Mouse (Mus musculus): ENCODE data around the gene Lactb. TPM values are rescaled to one million over a fixed set of nuclear protein-coding genes. Genes with fewer than 3 reads are reported as not detected.
"Not testable (repeated sequence)": the region's sequence is repeated elsewhere in the genome, so short reads cannot be mapped to it uniquely, and the experiment has no call there.

The Lactb gene
- polyA plus RNA-seq, 1 experiment from 2014 or later: 12.7 TPM

- Histone ChIP-seq H3K9ac (replicated peaks) (peak overlapping the region; percentile 88), H3K4me3 (replicated peaks) (peak overlapping the region; percentile 94), H3K4me2 (peak overlapping the region; percentile 84), H3K9me3 (replicated peaks) (no peaks in the 10 kb centered on the region), H3K27me3 (replicated peaks) (no peaks in the 10 kb centered on the region), H3K27ac (replicated peaks) (peak overlapping the region; percentile 95), H3K36me3 (no peaks in the 10 kb centered on the region), H3K4me1 (peaks cover 44% of the 10 kb centered on the region)
- WGBS: 3% methylated on average over 27 of the region's 27 CpGs
- ATAC-seq (ENCODE audit: low FRiP score): no peak
Measured at GRCm38 (mm10) chr9:66918672-66919330, 56.5 kb downstream of the Lactb start.

- Histone ChIP-seq H3K9me3 (replicated peaks) (no peaks in the 10 kb centered on the region), H3K4me3 (replicated peaks) (peak overlapping the region; percentile 94)
- WGBS: 72% methylated on average over 1 of the region's 1 CpGs
Measured at GRCm38 (mm10) chr9:66917892-66918255, 57.4 kb downstream of the Lactb start.

DNA sequence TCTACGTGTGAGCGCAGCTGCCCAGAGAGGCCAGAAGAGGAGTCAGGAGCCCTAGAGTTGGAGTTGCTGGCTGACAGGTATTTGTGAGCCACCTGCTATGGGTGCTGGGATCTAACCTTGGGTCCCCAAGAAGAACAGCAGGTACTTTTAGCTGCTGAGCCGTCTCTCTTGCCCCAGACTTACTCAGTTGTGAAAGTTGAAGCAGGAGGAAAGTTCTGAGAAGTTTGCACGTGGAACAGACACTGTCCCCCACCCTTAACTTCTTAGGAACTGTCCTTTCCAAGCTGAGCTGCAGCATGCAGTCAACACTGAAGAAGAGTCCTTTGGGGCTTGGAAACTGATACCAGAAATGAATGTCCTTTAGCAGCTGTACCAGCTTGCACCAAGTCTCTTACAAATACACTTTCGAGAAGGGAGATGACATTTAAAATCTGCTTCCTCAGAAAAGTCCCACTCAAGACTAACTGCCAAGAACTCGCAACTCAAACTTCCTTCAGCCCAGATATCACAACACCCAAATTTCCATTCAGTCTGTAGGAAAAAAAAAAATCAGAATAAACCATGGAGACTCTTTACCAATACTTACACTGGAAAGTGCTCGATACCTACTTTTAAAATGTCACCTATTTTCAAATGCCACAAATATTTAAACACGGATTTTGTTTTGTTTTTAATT lies 57.9 kb downstream of the Lactb start:
- 93% methylated on average over 8 of the region's 8 CpGs for whole genome bisulfite sequencing
- no peaks in the 10 kb centered on the region for H3K36me3 ChIP-seq
- no peaks in the 10 kb centered on the region for H3K9me3 ChIP-seq (replicated peaks)
- H3K27ac ChIP-seq (replicated peaks): no peak overlapping the region
- H3K9ac ChIP-seq (replicated peaks): no peak overlapping the region
- no peak for ATAC-seq (ENCODE audit: low FRiP score)
- H3K4me2 ChIP-seq: peak overlapping the region; percentile 84
- peaks cover 56% of the 10 kb centered on the region for H3K4me1 ChIP-seq
- no peaks in the 10 kb centered on the region for H3K27me3 ChIP-seq (replicated peaks)
- no peak overlapping the region for H3K4me3 ChIP-seq (replicated peaks)

More at GRCm38 (mm10) chr9:66917892-66918255, 57.4 kb downstream of the Lactb start:
- Histone ChIP-seq H3K27ac (replicated peaks) (no peak overlapping the region), H3K4me2 (peak overlapping the region; percentile 84), H3K9ac (replicated peaks) (0 out of 2 replicates have a peak overlapping the region, but pooled peaks have one; percentile 88), H3K27me3 (replicated peaks) (no peaks in the 10 kb centered on the region), H3K36me3 (no peaks in the 10 kb centered on the region), H3K4me1 (peaks cover 51% of the 10 kb centered on the region)
- ATAC-seq (ENCODE audit: low FRiP score): no peak

GRCm38 (mm10) chr9:66915869-66916785 lies 59.2 kb downstream of the Lactb start:
- H3K27me3 ChIP-seq (replicated peaks): no peaks in the 10 kb centered on the region
- H3K36me3 ChIP-seq: no peaks in the 10 kb centered on the region
- 86% methylated on average over 9 of the region's 9 CpGs for WGBS
- peaks cover 65% of the 10 kb centered on the region for H3K4me1 ChIP-seq
- no peak overlapping the region for H3K4me3 ChIP-seq (replicated peaks)
- ATAC-seq (ENCODE audit: low FRiP score): no peak
- H3K9me3 ChIP-seq (replicated peaks): no peaks in the 10 kb centered on the region
- no peak overlapping the region for H3K27ac ChIP-seq (replicated peaks)
- H3K4me2 ChIP-seq: no peak overlapping the region
- H3K9ac ChIP-seq (replicated peaks): no peak overlapping the region

- Histone ChIP-seq H3K4me1 (peaks cover 61% of the 10 kb centered on the region), H3K4me2 (no peak overlapping the region), H3K27ac (replicated peaks) (no peak overlapping the region), H3K9me3 (replicated peaks) (no peaks in the 10 kb centered on the region), H3K4me3 (replicated peaks) (no peak overlapping the region), H3K9ac (replicated peaks) (no peak overlapping the region), H3K27me3 (replicated peaks) (no peaks in the 10 kb centered on the region), H3K36me3 (no peaks in the 10 kb centered on the region)
- no peak for ATAC-seq (ENCODE audit: low FRiP score)
- WGBS: 86% methylated on average over 5 of the region's 5 CpGs
Measured at GRCm38 (mm10) chr9:66915401-66915800, 59.9 kb downstream of the Lactb start.

- peaks cover 66% of the 10 kb centered on the region for H3K4me1 ChIP-seq
- WGBS: 89% methylated on average over 3 of the region's 3 CpGs
- no peaks in the 10 kb centered on the region for H3K9me3 ChIP-seq (replicated peaks)
- no peaks in the 10 kb centered on the region for H3K36me3 ChIP-seq
- H3K4me3 ChIP-seq (replicated peaks): no peak overlapping the region
- H3K27ac ChIP-seq (replicated peaks): no peak overlapping the region
- H3K27me3 ChIP-seq (replicated peaks): no peaks in the 10 kb centered on the region
- ATAC-seq (ENCODE audit: low FRiP score): no peak
- no peak overlapping the region for H3K9ac ChIP-seq (replicated peaks)
- H3K4me2 ChIP-seq: no peak overlapping the region
Measured at GRCm38 (mm10) chr9:66914540-66914939, 60.7 kb downstream of the Lactb start.

DNA sequence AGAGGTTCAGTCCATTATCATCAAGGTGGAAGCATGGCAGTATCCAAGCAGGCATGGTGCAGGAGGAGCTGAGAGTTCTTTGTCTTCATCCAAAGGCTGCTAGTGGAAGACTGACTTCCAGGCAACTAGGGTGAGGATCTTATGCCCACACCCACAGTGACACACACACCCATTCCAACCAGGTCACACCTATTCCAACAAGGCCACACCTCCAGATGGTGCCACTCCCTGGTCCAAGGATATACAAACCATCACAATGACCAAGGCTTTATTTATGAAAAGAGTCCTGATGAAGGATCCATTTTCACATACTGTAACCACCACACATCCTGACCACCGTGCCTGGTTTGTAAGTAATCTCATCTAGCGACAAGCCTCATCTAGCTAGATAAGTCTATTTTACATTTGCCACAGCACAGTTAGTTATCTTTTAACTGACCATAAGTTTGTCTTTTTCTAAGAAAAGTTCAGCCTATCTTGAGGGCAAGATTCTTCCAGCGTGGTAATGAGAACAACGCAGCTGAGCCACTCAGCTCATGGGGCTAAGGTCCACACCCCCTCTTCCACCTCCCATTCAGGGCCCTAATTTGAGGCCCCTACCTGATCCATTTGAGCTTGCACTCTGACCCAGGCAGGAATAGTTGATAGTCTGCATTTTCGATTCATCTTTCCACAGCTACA lies 61.9 kb downstream of the Lactb start:
- 96% methylated on average over 5 of the region's 5 CpGs for WGBS
- H3K9me3 ChIP-seq (replicated peaks); H3K4me3 ChIP-seq (replicated peaks); H3K9ac ChIP-seq (replicated peaks); H3K36me3 ChIP-seq; H3K27me3 ChIP-seq (replicated peaks); ATAC-seq (ENCODE audit: low FRiP score); H3K4me2 ChIP-seq: not testable (repeated sequence)
- H3K4me1 ChIP-seq: peaks cover 61% of the 10 kb centered on the region
- H3K27ac ChIP-seq (replicated peaks): peak overlapping the region; percentile 56

DNA sequence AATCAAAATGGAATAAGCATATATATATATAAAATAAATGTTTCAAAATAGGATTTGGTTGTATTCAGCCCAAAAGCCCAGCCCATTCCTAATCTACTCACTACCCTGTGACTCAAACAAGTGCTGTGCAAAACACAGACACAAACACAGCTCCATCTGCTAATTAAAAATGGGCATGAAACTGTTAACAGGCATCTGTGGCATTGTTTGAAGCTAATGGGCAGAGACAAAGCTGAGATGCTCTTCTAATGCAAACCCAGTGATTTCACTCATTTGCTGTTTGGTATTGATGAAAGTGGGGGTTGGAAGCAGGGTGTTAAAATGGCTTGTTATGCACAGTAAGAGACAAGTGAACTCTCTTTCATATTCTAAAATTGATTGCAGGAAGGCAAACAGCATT lies 63.0 kb downstream of the Lactb start:
- H3K4me1 ChIP-seq: peaks cover 56% of the 10 kb centered on the region
- no peak overlapping the region for H3K9ac ChIP-seq (replicated peaks)
- no peak overlapping the region for H3K4me3 ChIP-seq (replicated peaks)
- H3K36me3 ChIP-seq: no peaks in the 10 kb centered on the region
- peak; percentile 46; the same call in 1 of the 2 replicates for ATAC-seq (ENCODE audit: low FRiP score)
- H3K27me3 ChIP-seq (replicated peaks): no peaks in the 10 kb centered on the region
- H3K4me2 ChIP-seq: no peak overlapping the region
- H3K9me3 ChIP-seq (replicated peaks): no peaks in the 10 kb centered on the region
- peak overlapping the region; percentile 56 for H3K27ac ChIP-seq (replicated peaks)

DNA sequence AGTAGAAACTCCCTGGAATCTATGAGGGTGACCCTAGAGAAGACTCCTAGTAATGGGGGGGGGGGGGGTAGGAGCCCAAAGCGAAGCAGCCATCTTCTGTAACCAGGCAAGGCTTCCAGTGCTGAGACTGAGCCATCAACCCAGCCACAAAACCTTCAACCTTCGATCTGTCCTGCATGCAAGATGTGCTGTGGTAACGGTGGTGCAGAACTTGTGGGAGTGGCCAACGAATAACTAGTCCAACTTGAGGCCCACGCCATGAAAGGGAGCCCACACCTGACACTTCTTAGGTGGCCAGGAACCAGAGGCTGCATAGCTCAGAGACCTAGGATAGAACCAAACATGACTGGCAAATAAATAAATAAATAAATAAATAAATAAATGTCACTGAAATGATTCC lies 64.6 kb downstream of the Lactb start:
- Histone ChIP-seq H3K4me3 (replicated peaks) (no peak overlapping the region), H3K36me3 (no peaks in the 10 kb centered on the region), H3K9me3 (replicated peaks) (no peaks in the 10 kb centered on the region), H3K27me3 (replicated peaks) (no peaks in the 10 kb centered on the region), H3K9ac (replicated peaks) (no peak overlapping the region), H3K4me2 (no peak overlapping the region), H3K4me1 (peaks cover 51% of the 10 kb centered on the region), H3K27ac (replicated peaks) (no peak overlapping the region)
- 98% methylated on average over 5 of the region's 5 CpGs for WGBS
- ATAC-seq (ENCODE audit: low FRiP score): no peak

DNA sequence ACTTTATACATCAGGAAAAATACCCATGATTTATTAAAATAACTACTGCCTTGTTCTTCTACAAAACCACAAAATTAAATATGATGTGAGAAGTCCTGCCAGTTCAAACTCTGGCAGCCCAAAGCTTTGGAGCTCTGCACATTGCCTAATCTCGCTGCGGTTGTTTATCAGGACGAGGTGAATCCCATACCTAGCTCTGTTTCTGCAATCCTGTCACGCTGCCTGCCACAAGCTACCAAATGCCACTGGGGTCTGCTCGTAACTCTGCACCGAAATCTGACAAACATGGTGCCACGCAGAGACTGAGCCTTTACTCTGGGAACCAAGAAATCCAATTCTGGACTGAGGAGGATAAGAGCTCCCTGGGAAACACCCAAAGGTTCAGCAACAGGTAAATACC lies 65.4 kb downstream of the Lactb start:
- H3K36me3 ChIP-seq: no peaks in the 10 kb centered on the region
- H3K9ac ChIP-seq (replicated peaks): no peak overlapping the region
- no peak overlapping the region for H3K4me3 ChIP-seq (replicated peaks)
- H3K4me1 ChIP-seq: peaks cover 48% of the 10 kb centered on the region
- H3K9me3 ChIP-seq (replicated peaks): no peaks in the 10 kb centered on the region
- WGBS: 87% methylated on average over 7 of the region's 7 CpGs
- no peak overlapping the region for H3K27ac ChIP-seq (replicated peaks)
- H3K4me2 ChIP-seq: no peak overlapping the region
- ATAC-seq (ENCODE audit: low FRiP score): no peak
- H3K27me3 ChIP-seq (replicated peaks): no peaks in the 10 kb centered on the region

- no peak for ATAC-seq (ENCODE audit: low FRiP score)
- no peaks in the 10 kb centered on the region for H3K9me3 ChIP-seq (replicated peaks)
- no peak overlapping the region for H3K4me3 ChIP-seq (replicated peaks)
- H3K4me2 ChIP-seq: no peak overlapping the region
- peaks cover 44% of the 10 kb centered on the region for H3K4me1 ChIP-seq
- H3K36me3 ChIP-seq: no peaks in the 10 kb centered on the region
- 89% methylated on average over 5 of the region's 5 CpGs for WGBS
- no peak overlapping the region for H3K9ac ChIP-seq (replicated peaks)
- no peaks in the 10 kb centered on the region for H3K27me3 ChIP-seq (replicated peaks)
- H3K27ac ChIP-seq (replicated peaks): 0 out of 2 replicates have a peak overlapping the region, but pooled peaks have one; percentile 41
Measured at GRCm38 (mm10) chr9:66907746-66908397, 67.4 kb downstream of the Lactb start.
